Mouse (Mus musculus): ENCODE measurements at regions not wholly inside any gene's neighbourhood (a gene's known extent, or its start where the extent isn't known, plus 50 kb on each side); places are given as distances from the start of the nearest gene placed in this dataset.

DNA sequence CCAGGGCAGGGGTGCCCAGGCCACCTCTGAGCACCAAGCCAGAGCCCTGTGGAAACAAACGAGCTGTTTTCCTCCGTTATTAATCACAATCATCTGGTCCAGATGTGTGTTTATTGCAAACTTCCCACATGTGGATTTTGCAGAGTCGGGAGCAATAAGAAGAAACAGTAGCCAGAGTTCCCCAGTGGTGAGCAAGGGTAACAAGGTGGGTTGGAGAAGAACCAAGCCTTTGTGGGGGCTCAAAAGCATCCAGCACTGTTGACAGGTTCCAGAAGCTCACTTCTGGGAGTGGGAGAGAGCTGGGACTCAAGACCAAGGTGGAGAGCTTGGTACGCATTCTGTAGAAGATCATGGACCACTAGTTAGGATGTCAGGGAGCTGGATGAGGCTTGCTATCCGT, 63.6 kb downstream of the Hif1an start:
- Histone ChIP-seq H3K4me3 (no peak overlapping the region), H3K27ac (no peak overlapping the region)
- no peak for TF ChIP-seq CTCF (conservative IDR thresholded peaks at IDR 0.05)
- DNase-seq (ENCODE audit: low spot score in 2 of 2) = no peak

DNA sequence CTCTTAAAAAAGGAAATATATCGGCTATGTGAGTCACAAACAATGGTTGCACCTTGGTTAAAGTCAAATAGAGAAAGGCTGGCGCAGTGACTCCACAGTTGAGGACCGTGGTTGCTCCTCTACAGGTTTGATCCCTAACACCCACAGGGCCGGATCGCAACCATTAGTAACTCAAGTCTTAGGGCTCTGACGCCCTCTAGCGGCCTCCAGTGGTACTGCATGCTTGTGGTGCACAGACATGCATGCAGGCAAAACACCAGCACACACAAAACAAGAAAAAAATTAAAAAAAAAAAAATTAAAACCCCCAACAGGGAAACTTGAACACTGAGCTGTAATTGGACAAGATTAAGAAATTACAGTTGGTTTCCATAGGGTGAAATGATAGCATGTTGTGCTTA, 67.1 kb downstream of the Hif1an start:
- DNase-seq (ENCODE audit: low spot score in 2 of 2) = no peak
- Histone ChIP-seq H3K4me3 (no peak overlapping the region), H3K27ac (no peak overlapping the region)
- TF ChIP-seq CTCF (conservative IDR thresholded peaks at IDR 0.05) = peak; percentile 70

DNA sequence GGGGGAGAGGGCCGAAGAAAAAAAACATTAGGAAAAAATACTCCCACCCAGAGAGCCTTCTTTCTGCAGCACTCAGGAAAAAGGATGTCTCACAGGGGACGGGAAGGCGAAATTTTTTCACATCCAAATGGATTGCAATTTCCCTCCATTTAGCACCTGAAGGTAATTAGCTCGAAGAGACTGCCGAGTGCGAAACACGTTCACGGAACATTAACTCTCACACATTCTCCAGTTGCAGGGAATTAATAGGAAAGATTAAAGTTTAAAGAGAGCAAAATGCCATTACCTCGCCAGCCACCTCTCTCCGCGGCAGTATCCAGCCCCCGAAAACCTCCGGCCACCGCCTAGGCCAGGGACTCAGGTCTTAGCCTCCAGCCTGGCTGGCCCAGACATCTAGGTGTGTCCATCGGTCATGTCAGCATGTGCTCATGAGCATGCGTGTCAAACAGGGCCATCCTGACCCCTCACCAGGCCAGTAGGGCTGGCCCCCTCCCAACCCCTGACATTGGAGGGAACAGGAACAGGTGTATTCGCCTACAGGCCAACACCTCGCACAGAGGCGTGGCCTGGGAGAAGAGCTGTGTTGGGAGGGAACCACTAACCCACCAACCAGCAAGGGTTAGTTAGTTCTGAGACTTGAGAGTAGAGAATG, 68.8 kb downstream of the Hif1an start:
- Histone ChIP-seq H3K4me3 (no peak overlapping the region), H3K27ac (no peak overlapping the region)
- no peak for DNase-seq (ENCODE audit: low spot score in 2 of 2)
- TF ChIP-seq CTCF (conservative IDR thresholded peaks at IDR 0.05) = no peak

DNA sequence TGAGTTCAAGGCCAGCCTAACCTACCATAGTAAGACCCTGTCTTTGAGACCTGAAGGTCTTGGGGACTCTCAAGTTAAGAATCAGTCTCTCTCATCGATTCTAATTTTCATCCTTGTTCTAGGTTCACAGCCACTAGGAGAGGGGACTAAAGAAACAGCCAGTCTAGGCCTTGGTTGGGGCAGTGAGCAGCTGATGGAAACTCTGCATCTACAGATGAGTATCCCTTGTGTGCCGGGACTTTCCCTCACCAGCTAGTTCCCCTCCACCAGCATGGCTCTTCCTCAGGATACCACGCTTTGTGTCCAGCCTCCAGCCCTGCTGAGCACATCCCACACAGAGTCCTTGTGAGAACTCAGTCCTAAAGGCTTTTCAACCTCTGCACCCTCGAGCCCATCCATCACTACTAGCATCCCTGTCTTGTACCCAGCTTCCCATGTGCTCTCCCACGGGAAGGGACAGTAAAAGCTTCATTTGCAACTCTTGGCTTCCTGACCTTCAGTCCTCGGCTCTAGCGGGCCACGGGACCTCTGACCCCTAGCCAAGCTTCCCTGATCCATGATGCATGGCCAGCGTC, 74.6 kb downstream of the Hif1an start:
- no peak overlapping the region for H3K4me3 ChIP-seq
- no peak for TF ChIP-seq CTCF (conservative IDR thresholded peaks at IDR 0.05)

DNA sequence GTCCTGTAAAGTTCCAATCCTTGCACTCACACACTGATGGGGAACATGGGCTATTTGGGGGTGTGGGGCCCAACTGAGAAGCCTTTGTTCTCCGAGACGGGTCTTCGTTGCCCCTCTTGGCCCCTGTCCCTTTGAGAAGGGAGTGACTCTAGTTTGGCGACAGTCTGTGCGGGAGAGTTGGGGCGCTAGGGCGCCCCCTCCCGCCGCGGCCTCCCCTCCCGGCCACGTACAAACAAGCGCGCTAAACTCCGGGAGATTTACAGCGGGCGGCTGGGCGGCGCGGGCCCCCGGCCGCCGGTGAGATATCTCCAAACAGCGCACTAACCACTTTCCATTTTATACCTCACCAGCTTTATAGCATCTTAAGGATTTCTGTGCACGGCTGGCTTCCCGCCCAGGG, 77.4 kb downstream of the Hif1an start:
- Histone ChIP-seq H3K4me3 (no peak overlapping the region), H3K27ac (no peak overlapping the region)
- peak; percentile 30 for TF ChIP-seq CTCF (conservative IDR thresholded peaks at IDR 0.05)
- DNase-seq (ENCODE audit: low spot score in 2 of 2) = no peak

More for the DNA sequence above, 74.6 kb downstream of the Hif1an start:
- 0 out of 2 replicates have a peak overlapping the region, but pooled peaks have one; percentile 14 for H3K27ac ChIP-seq
- DNase-seq (ENCODE audit: low spot score in 2 of 2) = no peak

DNA sequence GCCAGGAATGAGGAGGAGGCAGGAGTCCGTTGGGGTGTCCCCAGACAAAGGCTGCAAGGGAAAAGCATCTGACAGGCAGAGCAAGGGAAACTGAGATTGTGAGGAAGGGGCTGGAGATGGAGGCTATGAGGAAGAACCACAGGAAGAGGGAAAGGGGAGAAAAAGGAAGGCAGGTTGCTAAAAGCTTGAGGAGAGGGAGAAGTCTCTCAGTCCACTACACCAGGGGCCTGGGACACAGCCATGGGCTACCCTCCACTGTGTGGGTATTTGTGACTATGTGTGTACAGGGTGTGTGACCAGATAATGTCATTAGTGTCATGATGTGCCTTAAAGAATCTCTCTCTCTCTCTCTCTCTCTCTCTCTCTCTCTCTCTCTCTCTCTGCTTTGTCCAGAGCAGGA, 77.9 kb downstream of the Hif1an start:
- Histone ChIP-seq H3K27ac (no peak overlapping the region), H3K4me3 (no peak overlapping the region)
- TF ChIP-seq CTCF (conservative IDR thresholded peaks at IDR 0.05) = no peak
- no peak for DNase-seq (ENCODE audit: low spot score in 2 of 2)

DNA sequence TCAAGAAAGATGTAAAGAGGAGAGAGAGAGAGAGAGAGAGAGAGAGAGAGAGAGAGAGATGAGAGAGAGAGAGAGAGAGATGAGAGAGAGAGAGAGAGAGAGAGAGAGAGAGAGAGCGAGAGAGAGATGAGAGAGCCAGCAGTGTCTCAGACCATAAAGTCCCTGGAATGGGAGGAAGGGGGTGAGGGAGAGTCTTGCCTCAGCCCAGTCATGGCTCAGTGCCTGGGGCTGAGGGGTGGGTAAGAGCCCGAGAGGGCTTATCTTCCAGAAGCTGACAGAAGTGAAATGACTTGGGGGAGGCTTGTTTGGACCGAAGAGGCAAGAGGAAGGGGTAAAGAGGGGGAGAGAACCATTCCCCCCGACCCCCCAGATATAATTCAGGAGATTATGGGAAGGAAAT, 79.6 kb downstream of the Hif1an start:
- TF ChIP-seq CTCF (conservative IDR thresholded peaks at IDR 0.05) = no peak
- Histone ChIP-seq H3K4me3 (no peak overlapping the region), H3K27ac (no peak overlapping the region)
- DNase-seq (ENCODE audit: low spot score in 2 of 2) = no peak

DNA sequence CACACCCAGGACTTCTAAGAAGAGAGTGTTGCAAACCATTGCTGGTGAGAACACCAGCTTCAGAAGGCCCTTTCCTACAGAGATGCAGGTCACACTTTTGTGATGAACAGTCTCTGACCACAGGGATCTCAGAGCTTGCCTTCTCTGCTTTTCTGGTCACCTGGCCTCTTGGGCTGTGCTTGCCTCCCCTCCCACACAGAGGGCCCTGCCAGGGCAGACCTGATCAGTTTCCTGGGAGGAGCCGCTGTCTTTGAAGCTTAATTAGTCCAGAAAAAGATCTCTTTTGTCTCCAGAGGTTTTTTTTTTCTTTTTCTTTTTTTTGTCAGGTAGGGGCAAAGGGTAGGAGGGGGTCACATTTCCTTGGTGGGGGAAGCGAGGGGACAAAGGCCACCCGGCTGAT, 81.7 kb downstream of the Hif1an start:
- no peak for TF ChIP-seq CTCF (conservative IDR thresholded peaks at IDR 0.05)
- H3K4me3 ChIP-seq = no peak overlapping the region
- no peak overlapping the region for H3K27ac ChIP-seq

DNA sequence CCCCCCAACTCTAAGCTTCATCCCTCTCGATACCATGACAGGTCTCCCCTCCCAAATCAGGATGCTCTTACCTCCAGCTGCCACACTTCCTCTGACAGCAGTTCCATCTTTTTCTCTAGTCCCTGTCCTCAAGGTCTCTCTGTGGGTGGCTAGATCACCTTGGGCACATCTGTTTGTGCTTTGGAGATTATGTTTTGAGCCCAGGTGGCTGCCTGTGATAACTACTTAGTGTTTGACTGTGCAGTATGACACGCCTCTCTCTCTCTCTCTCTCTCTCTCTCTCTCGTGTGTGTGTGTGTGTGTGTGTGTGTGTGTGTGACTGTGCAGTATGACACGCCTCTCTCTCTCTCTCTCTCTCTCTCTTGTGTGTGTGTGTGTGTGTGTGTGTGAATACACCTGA, 82.3 kb downstream of the Hif1an start:
- DNase-seq (ENCODE audit: low spot score in 2 of 2) = no peak

More for the DNA sequence above, 81.7 kb downstream of the Hif1an start:
- DNase-seq (ENCODE audit: low spot score in 2 of 2) = no peak

DNA sequence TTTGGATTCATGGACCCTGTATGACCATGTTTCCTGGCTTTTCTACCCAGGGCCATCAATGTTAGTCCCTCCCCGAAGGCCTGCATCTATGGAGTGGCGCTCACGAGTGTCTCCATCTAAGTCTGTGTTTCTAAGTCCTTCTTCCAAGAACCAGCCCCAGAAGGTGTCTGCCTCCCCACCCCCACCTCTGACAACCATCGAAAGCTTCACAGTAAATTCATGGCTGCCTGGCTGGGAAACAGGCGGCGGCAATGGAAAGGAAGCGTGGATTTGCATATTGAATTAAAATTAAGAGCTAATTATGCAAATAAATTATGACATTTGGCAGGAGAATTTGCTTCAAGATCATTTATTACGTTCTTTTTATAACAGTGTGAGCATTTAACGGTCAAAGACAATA, 83.9 kb downstream of the Hif1an start:
- Histone ChIP-seq H3K27ac (no peak overlapping the region), H3K4me3 (no peak overlapping the region)
- no peak for DNase-seq (ENCODE audit: low spot score in 2 of 2)
- no peak for TF ChIP-seq CTCF (conservative IDR thresholded peaks at IDR 0.05)

More for the DNA sequence above, 82.3 kb downstream of the Hif1an start:
- Histone ChIP-seq H3K4me3 (no peak overlapping the region), H3K27ac (no peak overlapping the region)
- no peak for TF ChIP-seq CTCF (conservative IDR thresholded peaks at IDR 0.05)

DNA sequence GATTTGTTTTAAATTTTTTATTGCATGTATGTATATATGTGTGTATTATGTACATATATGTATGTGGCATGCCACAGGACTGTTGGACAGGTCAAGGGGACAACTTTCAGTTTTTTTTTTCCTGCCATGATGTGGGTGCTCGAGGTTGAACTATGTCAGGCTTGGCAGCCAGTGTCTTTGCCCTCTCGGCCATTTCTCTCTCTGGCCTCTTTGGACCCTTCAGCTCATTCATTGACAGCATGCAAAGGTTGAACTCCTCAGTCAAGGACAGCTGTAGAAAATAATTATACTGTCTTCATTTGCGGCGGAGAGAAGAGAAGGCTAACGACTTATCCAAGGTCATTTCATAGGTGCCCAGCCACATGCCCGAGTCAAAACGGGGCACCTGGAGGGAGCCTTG, 86.6 kb downstream of the Hif1an start:
- H3K4me3 ChIP-seq = no peak overlapping the region
- no peak for DNase-seq (ENCODE audit: low spot score in 2 of 2)
- H3K27ac ChIP-seq = no peak overlapping the region
- TF ChIP-seq CTCF (conservative IDR thresholded peaks at IDR 0.05) = no peak

DNA sequence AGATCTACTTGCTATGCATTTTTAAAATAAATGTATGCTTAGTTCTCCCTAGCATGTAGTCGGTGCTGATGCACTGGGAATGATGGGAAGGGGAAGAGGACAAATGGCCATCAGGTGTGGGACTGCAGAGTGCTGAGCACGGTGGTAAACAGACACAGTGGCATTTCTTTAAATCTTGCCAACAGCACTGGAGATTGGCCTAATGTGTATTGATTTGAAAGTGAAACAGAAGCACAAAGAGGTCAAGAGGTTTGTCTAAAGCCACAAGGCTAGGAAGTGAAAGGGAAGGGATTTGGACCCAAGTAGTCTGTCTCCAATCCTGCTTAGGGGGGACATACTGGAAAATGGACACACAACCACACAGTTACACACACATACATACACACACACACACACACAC, 88.2 kb downstream of the Hif1an start:
- no peak for TF ChIP-seq CTCF (conservative IDR thresholded peaks at IDR 0.05)

DNA sequence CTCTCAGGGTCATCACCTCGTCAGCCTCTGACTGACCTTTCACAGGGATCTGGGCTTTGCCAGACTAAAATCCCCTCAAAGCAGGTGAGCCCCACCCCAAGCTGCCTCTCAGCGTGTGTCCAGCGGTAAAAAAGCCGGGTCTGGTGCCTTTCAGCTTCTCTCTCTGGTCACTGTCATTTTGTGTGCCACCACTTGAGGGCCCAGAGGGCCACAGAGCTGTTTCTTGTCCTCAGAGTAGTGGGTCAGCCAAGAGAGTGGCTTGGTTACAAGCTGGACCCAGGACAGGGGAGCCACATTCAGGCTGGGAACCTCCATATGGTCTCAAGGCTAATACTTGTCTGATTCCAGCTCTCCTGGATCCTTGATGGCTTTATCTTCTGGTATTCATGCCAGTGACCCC, 89.0 kb downstream of the Hif1an start:
- peak; percentile 57 for TF ChIP-seq CTCF (conservative IDR thresholded peaks at IDR 0.05)
- no peak overlapping the region for H3K4me3 ChIP-seq
- no peak for DNase-seq (ENCODE audit: low spot score in 2 of 2)
- no peak overlapping the region for H3K27ac ChIP-seq

More for the DNA sequence above, 88.2 kb downstream of the Hif1an start:
- DNase-seq (ENCODE audit: low spot score in 2 of 2) = no peak
- no peak overlapping the region for H3K4me3 ChIP-seq
- no peak overlapping the region for H3K27ac ChIP-seq

DNA sequence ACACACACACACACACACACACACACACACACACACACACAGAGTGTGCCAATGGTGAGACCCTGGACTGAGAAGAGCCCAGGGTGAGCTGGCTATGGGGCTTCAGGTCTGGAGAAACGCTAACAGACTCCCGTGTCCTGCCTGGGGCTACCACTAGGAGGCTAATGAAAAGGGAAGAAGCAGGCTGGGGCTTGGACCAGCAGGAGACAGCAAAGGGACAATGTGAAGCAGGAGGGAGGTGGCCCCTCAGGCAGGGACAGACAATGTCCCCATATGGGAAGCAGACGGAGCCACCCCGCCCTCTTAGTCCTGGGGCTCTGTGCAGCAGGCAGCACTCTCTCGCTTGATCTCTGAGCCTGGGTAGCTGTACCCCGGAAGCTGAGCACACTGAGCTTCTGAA, 93.1 kb downstream of the Hif1an start:
- peak; percentile 76 for TF ChIP-seq CTCF (conservative IDR thresholded peaks at IDR 0.05)
- Histone ChIP-seq H3K4me3 (no peak overlapping the region), H3K27ac (no peak overlapping the region)
- peak in 1 of 2 experiments; percentile 39 for DNase-seq (ENCODE audit: low spot score in 2 of 2)

All from layer of hippocampus, adult 2 months (tissue).